Mouse (Mus musculus) cerebellum, postnatal 36 days (tissue): Measurements from ENCODE around the gene Eloa.

Experiments used
- DNase-seq, 2 experiments: peaks; one replicate each; pipeline ENCODE4 v3.0.0; 2021 to 2022; ENCODE audit warnings: mixed read lengths in 2 of 2

Gene Eloa

GRCm38 (mm10) chr4:136028689-136029088 lies 7.1 kb upstream of the Eloa start:
- DNase-seq, result no peak

DNA sequence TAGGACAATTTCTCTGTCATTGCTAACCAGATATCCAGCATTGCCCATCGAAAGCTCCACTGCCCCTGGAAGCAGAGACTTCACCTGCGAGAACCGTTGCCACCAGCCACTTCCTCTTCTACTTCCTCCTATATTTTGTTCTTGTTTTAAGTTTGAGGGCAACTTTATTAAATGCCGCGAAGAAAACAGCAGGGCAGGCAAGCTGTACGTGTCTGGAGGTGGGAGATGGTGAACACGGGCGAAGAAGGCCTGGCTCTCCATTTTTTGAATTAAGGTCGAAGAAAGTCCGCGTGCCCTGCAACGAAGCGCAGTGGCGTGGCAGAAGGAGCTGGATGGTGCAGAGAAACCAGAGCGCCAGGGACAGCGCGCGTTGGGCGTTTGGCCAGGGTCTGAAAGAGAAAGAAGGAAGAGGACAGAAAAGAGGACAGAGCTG lies 6.6 kb upstream of the Eloa start:
- DNase-seq, result no peak

GRCm38 (mm10) chr4:136027416-136028131 lies 6.0 kb upstream of the Eloa start:
- DNase-seq, result no peak

DNA sequence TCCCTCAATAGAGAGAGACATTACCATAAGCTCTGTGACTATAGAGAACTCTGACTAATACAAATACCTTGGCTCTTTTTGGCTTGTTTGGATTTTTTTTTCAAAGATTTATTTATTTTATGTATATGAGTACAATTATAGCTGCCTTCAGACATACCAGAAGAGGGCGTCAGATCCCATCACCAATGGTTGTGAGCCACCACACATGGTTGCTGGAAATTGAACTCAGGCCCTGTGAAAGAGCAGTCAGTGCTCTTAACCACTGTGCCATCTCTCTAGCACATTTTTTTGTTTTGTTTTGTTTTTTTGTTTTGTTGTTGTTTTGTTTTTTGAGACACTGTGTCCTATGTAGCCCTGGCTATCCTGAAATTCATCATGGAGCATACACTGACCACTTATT lies 3.8 kb upstream of the Eloa start:
- no peak for DNase-seq

GRCm38 (mm10) chr4:136022924-136023323 lies 1.4 kb upstream of the Eloa start:
- DNase-seq, result peak in 1 of 2 experiments; percentile 16

GRCm38 (mm10) chr4:136020743-136021548 lies 617 bp downstream of the Eloa start:
- DNase-seq, result no peak

DNA sequence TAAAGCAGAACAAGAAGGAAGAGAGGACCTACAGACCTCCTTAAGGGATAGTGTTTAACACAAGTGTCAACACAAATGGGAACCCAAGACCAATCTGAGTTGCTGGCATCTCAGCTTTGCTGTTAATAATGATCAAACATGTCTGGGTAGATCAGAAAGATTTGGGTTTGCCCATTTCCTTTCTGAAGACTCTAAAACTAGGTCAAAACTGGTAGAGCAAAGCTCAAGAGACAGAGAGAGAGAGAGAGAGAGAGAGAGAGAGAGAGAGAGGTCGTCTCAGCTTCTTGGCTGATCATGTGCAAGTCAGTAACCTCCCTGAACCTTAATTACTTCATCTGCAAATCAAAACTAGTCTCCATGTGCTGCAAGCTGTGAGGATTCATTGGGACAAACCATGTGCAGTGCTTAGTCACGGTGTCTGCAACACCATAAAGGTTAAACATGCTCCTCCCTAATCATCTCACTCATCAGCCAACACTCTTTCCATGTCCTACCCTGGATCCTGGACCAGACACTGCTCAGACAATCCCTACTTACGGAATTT lies 5.4 kb downstream of the Eloa start:
- no peak for DNase-seq

DNA sequence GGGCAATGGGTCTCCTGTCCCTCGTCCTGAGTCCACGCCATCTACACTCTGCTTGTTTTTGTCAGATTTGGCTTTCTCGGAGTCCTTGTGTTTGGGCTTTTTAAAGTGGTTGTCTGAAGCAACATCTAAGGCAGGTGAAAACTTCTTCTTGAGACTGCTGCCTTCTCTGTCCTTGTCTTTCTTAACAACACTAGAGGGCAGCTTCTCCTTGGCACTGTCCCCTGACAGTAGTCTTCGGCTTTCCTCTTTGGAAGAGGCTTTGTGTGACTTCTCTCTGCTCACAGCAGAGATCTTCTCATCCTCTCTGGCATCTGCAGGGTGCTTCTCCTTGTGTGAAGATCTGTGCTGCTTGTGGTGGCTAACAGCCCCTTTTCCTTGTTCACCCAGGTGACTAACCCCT lies 11.0 kb downstream of the Eloa start:
- no peak for DNase-seq

GRCm38 (mm10) chr4:136008782-136009447 lies 12.6 kb downstream of the Eloa start:
- no peak for DNase-seq

GRCm38 (mm10) chr4:136006821-136007220 lies 14.7 kb downstream of the Eloa start:
- no peak for DNase-seq

GRCm38 (mm10) chr4:136004921-136005320 lies 16.6 kb downstream of the Eloa start:
- no peak for DNase-seq

DNA sequence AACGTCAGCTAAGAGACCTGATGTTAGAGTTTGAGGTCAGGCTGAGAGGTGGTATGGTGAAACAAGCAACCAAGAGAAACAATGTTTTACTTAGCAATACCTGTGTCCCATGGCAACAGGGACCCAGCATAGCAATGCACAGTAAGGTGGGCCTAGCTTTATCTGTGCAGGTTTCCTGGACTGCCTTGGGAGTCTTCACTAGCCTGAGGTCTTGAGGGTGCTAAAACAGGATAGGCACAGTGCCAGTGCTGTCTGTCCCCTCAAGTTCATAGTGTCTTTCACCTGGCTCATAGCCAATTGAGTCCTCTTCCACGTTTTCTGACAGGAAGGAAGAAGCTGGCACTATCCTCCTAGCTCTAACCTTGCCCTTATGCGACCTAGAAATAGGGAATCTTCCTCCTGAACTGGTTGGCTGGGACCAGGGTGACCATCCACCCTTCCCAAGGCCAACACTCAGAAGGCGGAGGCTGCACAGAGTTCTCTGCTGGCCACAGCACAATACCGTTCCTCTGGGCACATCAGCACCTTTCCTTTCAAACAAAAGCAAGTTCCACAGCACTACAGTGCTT lies 17.4 kb downstream of the Eloa start:
- no peak for DNase-seq

DNA sequence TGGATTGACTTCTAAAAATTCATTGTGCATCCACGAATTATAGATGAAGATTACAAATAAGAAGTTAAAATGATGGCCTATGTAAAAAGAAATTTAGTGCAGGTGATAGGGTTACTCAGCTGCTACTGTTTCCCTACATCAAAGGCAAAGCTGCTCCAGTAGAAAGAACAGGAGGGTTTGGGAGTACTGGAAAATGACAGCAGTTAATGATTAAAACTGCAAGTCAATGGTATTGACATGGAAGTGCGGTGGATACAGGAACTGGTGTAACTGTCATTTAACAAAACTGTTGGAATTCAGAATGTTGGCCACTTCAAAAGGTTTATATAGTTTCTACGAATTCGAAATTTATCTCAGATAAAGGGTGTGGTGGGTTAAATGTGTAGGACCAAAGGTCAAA lies 26.4 kb downstream of the Eloa start:
- no peak for DNase-seq

DNA sequence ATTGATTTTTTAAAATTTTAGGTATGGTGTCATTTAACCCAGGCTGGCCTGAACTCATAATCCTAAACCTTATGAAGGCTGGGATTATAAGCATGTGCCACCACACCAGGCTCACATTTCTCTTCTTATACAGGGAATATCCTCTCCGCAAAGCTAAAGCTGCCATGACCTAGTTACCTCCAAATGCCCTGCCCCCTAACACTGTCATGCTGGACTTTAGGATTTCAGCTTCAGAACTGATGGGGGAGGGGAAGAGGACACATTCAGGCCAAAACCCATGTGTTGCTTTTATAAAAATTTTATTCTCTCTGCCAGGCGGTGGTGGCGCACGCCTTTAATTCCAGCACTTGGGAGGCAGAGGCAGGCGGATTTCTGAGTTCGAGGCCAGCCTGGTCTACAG lies 27.6 kb downstream of the Eloa start:
- no peak for DNase-seq

GRCm38 (mm10) chr4:135987714-135988113 lies 33.8 kb downstream of the Eloa start:
- DNase-seq, result no peak

DNA sequence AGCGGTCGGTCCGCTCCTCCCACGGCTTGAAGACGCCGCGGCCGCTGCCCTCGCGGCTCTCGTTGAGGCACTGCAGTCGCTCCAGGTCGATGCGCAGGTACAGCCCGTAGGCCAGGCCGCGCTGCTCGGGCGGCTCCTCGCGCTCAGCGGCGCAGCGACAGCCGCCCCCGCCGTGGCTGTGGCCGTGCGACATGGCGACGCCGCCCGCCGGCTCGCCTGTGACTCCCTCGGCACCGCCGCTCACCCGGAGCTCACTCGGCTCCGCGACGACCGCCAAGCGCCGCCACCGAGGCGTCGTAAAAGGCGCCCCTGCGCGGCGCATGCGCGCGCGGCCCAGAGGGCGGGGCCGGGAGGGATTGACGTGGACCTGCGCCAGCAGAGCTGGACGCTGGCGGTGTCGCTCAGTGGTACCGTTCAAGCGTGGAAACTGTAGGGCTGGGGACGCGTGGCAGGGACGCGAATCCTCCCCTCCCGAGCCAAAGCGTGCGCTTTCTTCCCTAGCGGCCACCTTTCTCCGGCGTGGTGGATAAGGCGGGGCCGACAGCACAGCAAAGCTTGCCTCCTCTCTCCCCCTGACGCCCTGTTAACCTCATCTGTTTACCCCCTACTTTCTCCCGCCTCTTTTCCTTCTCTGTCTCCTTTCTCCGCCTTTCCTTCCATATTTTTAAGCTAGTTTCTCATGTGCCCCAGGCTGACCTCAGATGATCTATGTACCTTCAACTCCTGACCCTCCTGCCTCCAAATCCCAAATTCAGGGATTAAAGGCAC lies 34.4 kb downstream of the Eloa start, which contains the start of gene Pithd1:
Pithd1 (minus strand) TSS at position 322 of the 768 bp plus-strand sequence.
- DNase-seq, result peak; percentile 93

DNA sequence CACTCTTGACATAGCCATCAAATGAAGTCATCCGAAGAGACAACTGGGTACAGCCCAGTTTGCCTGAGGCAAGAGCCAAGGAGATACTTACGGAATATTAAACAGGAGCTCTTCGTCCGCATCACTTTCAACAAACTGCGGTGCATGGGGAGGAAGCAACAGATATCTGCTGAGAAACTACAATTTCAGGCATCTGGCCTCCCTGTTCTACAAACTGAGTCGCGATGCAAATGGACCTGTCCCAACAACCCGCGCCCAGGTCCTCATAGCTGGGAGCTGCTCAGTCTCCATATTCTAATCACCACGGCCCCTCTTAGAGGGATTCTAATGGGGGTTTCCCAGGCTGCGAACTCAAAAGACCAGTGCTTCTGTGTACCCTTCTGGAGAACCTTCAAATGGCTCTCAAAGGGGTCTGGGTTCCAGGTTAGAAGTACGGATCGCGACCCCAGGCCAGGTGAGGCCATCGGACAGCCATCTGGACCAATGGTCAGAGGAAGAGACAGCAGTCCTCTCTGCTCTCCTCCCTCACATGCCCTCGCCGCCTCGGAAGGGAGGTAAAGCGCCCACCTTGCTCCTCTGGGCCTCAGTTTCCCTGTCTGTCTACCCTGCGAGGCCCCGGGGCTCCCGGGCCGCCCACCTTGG lies 35.1 kb downstream of the Eloa start:
- DNase-seq, result peak in 1 of 2 experiments; percentile 27

GRCm38 (mm10) chr4:135985769-135986168 lies 35.8 kb downstream of the Eloa start:
- DNase-seq, result no peak

GRCm38 (mm10) chr4:135985193-135985592 lies 36.4 kb downstream of the Eloa start:
- no peak for DNase-seq

DNA sequence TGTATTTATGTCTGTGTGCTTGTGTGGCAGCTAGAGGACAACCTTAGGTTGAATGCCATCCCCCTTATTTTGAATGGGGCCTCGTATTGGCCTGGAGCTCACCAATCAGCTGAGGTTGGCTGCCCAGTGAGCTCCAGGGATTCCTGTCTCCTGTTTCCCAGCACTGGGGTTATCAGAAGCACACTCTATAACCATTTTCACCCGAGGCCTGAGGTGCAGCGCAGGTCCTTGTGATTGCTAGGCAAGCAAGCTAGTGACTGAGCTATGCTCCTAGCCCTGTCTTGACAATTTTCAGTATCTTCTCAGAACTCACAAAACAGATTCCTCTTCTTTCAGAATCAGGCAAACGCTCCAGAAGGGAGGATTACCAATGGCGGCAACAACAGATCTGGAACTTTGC lies 37.0 kb downstream of the Eloa start:
- DNase-seq, result no peak

DNA sequence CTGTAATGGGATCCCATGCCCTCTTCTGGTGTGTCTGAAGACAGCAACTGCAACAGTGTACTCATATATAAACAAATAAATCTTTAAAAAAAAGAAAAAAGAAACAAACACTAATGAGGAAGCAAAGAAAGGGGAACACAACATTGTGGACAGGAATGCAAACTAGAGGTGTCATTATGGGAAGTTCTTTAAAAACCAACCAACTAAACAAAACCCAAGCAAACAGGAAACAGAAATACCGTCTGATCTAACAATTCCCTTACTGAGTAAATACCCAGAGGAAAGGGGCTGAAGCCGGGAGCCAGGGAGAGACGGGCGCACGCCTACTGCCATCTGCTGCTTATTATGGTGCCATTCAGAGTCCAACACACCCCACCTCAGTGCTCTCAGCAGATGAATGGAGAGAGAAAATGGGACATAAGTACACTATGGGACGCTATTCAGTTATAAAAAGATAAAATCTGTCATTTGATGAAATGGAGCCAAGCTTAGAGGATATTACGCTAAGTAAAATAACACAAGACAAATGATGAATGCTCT lies 40.0 kb downstream of the Eloa start:
- DNase-seq, result peak in 1 of 2 experiments; percentile 59
